Mouse (Mus musculus) stomach, embryonic 14.5 days (tissue): ENCODE data around the gene Pou6f1. TPM values are rescaled to one million over a fixed set of nuclear protein-coding genes. Genes with fewer than 3 reads are reported as not detected.

Experiments
- ATAC-seq: fragments of 200-750 bp; cut with Nextera tagmentation; 2 replicates; pipeline ENCODE4 v1.8.0; 2017; ENCODE audit warnings: low read depth, moderate TSS enrichment; ENCODE audit not compliant: insufficient number of reproducible peaks, insufficient read depth, low FRiP score
- H3K27ac ChIP-seq: fragments of 300-500 bp; sonication (generic); 2 replicates; pipeline ENCODE4 v1.5.1; 2014; ENCODE audit warnings: mild to moderate bottlenecking, low read length, moderate library complexity, mixed read lengths
- H3K27me3 ChIP-seq: fragments of 300-500 bp; sonication (generic); 2 replicates; pipeline ENCODE4 v1.6.1; 2014; ENCODE audit warnings: low read length, control low read depth, mixed read lengths; ENCODE audit not compliant: control insufficient read depth, insufficient read depth
- H3K36me3 ChIP-seq: fragments of 300-500 bp; sonication (generic); 2 replicates; pipeline ENCODE4 v1.6.1; 2014; ENCODE audit warnings: mild to moderate bottlenecking, control low read depth, low read length, moderate library complexity, mixed read lengths; ENCODE audit not compliant: control insufficient read depth, insufficient read depth
- H3K4me1 ChIP-seq: fragments of 300-500 bp; sonication (generic); 2 replicates; pipeline ENCODE4 v1.6.1; 2014; ENCODE audit warnings: low read length, control low read depth, mixed read lengths; ENCODE audit not compliant: control insufficient read depth, insufficient read depth
- H3K4me2 ChIP-seq: fragments of 300-500 bp; sonication (generic); replicated peaks from 2 replicates; pipeline ENCODE4 v1.6.1; 2014; ENCODE audit warnings: low read depth, low read length, control low read depth
- H3K4me3 ChIP-seq: fragments of 300-500 bp; sonication (generic); 2 replicates; pipeline ENCODE4 v1.5.1; 2014; ENCODE audit warnings: low read depth, low read length, control low read depth
- H3K9ac ChIP-seq: fragments of 300-500 bp; sonication (generic); replicated peaks from 2 replicates; pipeline ENCODE4 v1.6.1; 2014; ENCODE audit warnings: low read depth, mild to moderate bottlenecking, control low read depth, low read length, moderate library complexity, mixed read lengths
- H3K9me3 ChIP-seq: fragments of 300-500 bp; sonication (generic); 2 replicates; pipeline ENCODE4 v1.6.1; 2016; ENCODE audit warnings: low read depth, low read length, control low read depth; ENCODE audit not compliant: control insufficient read depth
- WGBS: fragments of 180-500 bp; shearing (Covaris S2); extraction: QIAGEN DNeasy Blood & Tissue Kit; methylation state at CpG from one replicate; pipeline ENCODE4 v1.1.7; 2014; 5-methylcytosine and 5-hydroxymethylcytosine counted together
- polyA plus RNA-seq: library from polyadenylated mRNA; unstranded; fragments of >200 nt; fragmentation: Nextera tagmentation; extraction: Ambion mirVana; gene quantifications from 2 replicates; pipeline ENCODE4 v1.2.1, GENCODE M21; 2014

Pou6f1 gene
- polyA plus RNA-seq, 1 experiment from 2014 or later: 9.3 TPM

DNA sequence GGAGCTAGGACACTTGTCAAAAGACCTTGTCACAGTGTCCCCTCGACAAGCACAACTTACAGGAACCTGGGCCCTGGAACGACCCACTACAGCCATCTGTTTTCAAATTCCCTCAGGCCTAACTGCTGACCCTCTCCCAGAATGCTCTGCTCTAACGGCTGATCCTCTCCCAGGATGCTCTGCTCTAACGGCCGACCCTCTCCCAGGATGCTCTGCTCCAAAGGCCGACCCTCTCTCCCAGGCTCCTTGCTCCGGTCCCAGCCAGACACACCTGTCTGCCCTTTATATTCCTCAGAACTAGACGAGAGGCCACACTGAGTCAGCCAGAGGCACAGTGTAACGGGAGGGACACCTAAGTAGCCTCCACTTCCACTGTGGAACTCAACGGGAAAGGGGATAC lies 19.7 kb downstream of the Pou6f1 start:
- no peak overlapping the region for H3K4me2 ChIP-seq
- no peaks in the 10 kb centered on the region for H3K27me3 ChIP-seq
- no peak for ATAC-seq
- peaks cover under 1% of the 10 kb centered on the region; the same call in 1 of the 2 replicates for H3K4me1 ChIP-seq
- no peak overlapping the region for H3K27ac ChIP-seq
- no peaks in the 10 kb centered on the region; the same call in 1 of the 2 replicates for H3K36me3 ChIP-seq
- no peaks in the 10 kb centered on the region for H3K9me3 ChIP-seq
- no peak overlapping the region for H3K4me3 ChIP-seq
- 85% methylated on average over 10 of the region's 10 CpGs for WGBS
- H3K9ac ChIP-seq: no peak overlapping the region

- Histone ChIP-seq H3K4me2 (no peak overlapping the region), H3K9me3 (no peaks in the 10 kb centered on the region), H3K27ac (no peak overlapping the region), H3K36me3 (no peaks in the 10 kb centered on the region; the same call in 1 of the 2 replicates), H3K4me1 (peaks cover 16% of the 10 kb centered on the region), H3K27me3 (no peaks in the 10 kb centered on the region), H3K4me3 (no peak overlapping the region), H3K9ac (no peak overlapping the region)
- 83% methylated on average over 16 of the region's 16 CpGs for WGBS
- no peak for ATAC-seq
Observed at GRCm38 (mm10) chr15:100577972-100578371, 21.8 kb downstream of the Pou6f1 start.

DNA sequence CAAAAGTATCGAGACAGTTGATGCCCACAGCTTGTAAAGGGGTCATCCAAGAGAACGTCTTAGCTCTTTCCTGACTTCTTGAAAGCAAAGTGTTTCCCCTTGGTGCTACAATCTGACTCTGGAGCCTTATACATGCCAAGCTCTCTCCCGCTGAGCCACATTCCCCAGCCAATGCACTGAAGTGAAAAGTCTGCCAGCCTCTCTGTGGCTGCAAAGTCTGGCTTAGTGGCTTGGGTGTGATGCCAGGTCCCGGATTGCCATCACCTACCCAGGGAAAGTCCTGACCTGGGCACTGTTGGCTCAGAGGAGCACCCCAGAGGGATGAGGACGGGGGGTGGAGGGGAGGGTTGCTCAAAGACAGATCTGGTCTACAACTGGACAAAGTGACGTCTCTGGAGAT lies 23.0 kb downstream of the Pou6f1 start:
- no peaks in the 10 kb centered on the region for H3K9me3 ChIP-seq
- no peak for ATAC-seq
- no peaks in the 10 kb centered on the region for H3K27me3 ChIP-seq
- no peak overlapping the region for H3K27ac ChIP-seq
- H3K4me3 ChIP-seq: no peak overlapping the region
- no peaks in the 10 kb centered on the region; the same call in 1 of the 2 replicates for H3K36me3 ChIP-seq
- H3K9ac ChIP-seq: no peak overlapping the region
- no peak overlapping the region for H3K4me2 ChIP-seq
- peaks cover 16% of the 10 kb centered on the region for H3K4me1 ChIP-seq
- WGBS: 84% methylated on average over 6 of the region's 6 CpGs

GRCm38 (mm10) chr15:100576392-100576791 lies 23.4 kb downstream of the Pou6f1 start:
- peaks cover 16% of the 10 kb centered on the region for H3K4me1 ChIP-seq
- no peak overlapping the region for H3K4me3 ChIP-seq
- no peaks in the 10 kb centered on the region for H3K9me3 ChIP-seq
- ATAC-seq: no peak
- no peaks in the 10 kb centered on the region for H3K27me3 ChIP-seq
- H3K27ac ChIP-seq: no peak overlapping the region
- WGBS: 85% methylated on average over 6 of the region's 6 CpGs
- no peak overlapping the region for H3K4me2 ChIP-seq
- H3K9ac ChIP-seq: no peak overlapping the region
- H3K36me3 ChIP-seq: no peaks in the 10 kb centered on the region; the same call in 1 of the 2 replicates

DNA sequence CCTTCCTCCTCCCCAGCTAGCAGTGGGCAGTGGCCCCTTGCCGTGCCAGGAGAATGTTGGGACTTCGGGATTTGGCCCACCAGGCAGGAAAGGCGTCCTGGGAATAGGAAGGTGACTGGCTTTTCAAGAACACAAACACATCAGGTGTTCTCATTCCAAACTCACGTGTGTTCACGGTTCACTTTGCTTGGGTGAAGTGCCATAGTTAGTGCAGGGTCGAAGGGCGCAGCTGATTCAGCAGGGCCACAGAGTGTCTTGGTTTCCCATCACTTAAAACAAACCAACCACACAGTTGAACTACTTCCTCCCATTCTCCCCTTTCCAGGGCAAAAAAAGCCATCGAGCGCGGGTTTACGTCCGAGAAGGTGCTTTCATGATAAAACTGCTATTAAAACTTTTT lies 24.4 kb downstream of the Pou6f1 start:
- no peak for ATAC-seq

DNA sequence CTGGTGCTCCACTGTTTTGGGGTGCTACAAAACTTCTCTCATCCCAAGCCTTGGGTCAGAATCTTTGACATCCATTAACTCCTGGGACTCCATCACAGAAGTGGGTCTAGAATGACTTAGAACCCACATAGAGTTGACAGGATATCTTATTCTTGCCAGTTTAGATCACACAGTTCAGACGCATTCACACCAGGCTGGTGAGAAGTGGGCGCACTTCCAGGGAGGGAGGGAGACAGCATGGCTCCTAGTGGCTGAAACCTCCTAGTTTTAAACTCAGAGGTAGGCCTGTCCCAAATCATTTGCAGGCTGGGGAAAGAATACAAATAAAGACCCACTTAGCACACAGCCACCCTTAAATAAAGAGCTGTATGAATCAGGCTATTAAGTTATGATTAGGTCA lies 25.4 kb downstream of the Pou6f1 start:
- Histone ChIP-seq H3K4me3 (no peak overlapping the region), H3K9me3 (no peaks in the 10 kb centered on the region), H3K27ac (peak overlapping the region; percentile 35; the same call in 1 of the 2 replicates), H3K27me3 (no peaks in the 10 kb centered on the region), H3K4me1 (peaks cover 16% of the 10 kb centered on the region), H3K9ac (no peak overlapping the region), H3K4me2 (no peak overlapping the region), H3K36me3 (no peaks in the 10 kb centered on the region)
- ATAC-seq: no peak
- 52% methylated on average over 2 of the region's 2 CpGs for WGBS

More for the DNA sequence above, 24.4 kb downstream of the Pou6f1 start:
- Histone ChIP-seq H3K9ac (no peak overlapping the region), H3K27me3 (no peaks in the 10 kb centered on the region), H3K4me2 (no peak overlapping the region), H3K4me1 (peaks cover 16% of the 10 kb centered on the region), H3K4me3 (no peak overlapping the region), H3K27ac (no peak overlapping the region), H3K9me3 (no peaks in the 10 kb centered on the region), H3K36me3 (no peaks in the 10 kb centered on the region; the same call in 1 of the 2 replicates)
- 84% methylated on average over 12 of the region's 12 CpGs for WGBS

GRCm38 (mm10) chr15:100573946-100574345 lies 25.8 kb downstream of the Pou6f1 start:
- Histone ChIP-seq H3K4me3 (no peak overlapping the region), H3K36me3 (no peaks in the 10 kb centered on the region), H3K27me3 (no peaks in the 10 kb centered on the region), H3K27ac (peak overlapping the region; percentile 35; the same call in 1 of the 2 replicates), H3K9ac (no peak overlapping the region), H3K4me1 (peaks cover 16% of the 10 kb centered on the region), H3K4me2 (0 out of 2 replicates have a peak overlapping the region, but pooled peaks have one; percentile 5), H3K9me3 (no peaks in the 10 kb centered on the region)
- peak; percentile 53; the same call in 1 of the 2 replicates for ATAC-seq
- 23% methylated on average over 6 of the region's 6 CpGs for WGBS

DNA sequence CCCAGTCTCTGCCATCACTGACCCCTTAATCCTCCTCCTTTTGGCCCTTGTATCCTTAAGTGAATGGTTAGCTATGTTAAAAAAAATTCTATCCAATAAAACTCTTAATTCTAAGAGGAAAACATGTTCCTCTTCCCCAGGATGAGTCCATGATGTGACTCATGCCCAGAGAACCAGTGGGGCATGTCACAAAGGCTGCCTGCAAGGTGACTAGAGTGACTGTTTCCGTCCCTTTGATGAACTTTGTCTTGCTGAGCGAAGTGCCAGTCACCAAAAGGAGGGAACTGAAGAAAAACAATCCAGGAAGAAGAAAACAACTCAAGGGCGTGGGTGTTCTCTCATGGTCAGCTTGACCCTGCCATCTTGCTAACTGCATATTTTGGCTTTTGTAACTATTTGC lies 30.5 kb downstream of the Pou6f1 start:
- Histone ChIP-seq H3K4me2 (no peak overlapping the region), H3K27me3 (no peaks in the 10 kb centered on the region), H3K9me3 (no peaks in the 10 kb centered on the region), H3K36me3 (no peaks in the 10 kb centered on the region), H3K27ac (no peak overlapping the region), H3K4me1 (peaks cover 9% of the 10 kb centered on the region; the same call in 1 of the 2 replicates), H3K9ac (no peak overlapping the region), H3K4me3 (no peak overlapping the region)
- WGBS: 67% methylated on average over 3 of the region's 3 CpGs
- ATAC-seq: no peak

DNA sequence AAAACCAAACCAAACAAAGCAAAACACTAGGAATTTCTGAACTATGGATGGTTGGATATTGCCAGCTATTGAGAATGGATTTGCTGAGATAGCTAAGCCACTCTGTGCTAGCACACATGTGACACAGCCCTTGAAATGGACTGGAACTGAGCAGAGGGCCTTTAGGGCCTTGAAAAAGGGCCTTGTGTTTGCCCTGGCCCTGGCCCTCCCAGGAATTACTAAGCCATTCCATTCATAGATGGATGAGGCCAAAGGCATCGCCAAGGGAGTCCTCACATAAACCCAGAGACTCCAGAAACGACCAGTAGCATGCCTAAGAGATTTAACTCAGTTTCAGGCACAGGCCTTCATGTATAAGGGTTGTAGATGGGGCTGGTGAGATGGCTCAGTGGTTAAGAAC lies 33.3 kb downstream of the Pou6f1 start:
- Histone ChIP-seq H3K27me3 (no peaks in the 10 kb centered on the region), H3K27ac (no peak overlapping the region), H3K36me3 (no peaks in the 10 kb centered on the region), H3K4me3 (no peak overlapping the region), H3K4me1 (no peaks in the 10 kb centered on the region), H3K9ac (no peak overlapping the region), H3K9me3 (no peaks in the 10 kb centered on the region), H3K4me2 (no peak overlapping the region)
- 61% methylated on average over 2 of the region's 2 CpGs for WGBS
- ATAC-seq: no peak
